18 mouse cellular contexts compared by ENCODE assay signal in genomic region chr6:99334255-99334654, GRCm38 (mm10).
DNase-seq lines count a peak whose midpoint lies in the region; TF ChIP-seq lines count a peak whose summit lies in the region.
"Had no signal": no experiment of that assay in that cellular context is flagged by ENCODE, and none has a peak within 500 bp of the region (broad histone marks: within the 10 kb centered on the region; RNA-seq: fewer than 3 reads in every experiment).

No protein-coding gene starts in this region.

- no peak for DNase-seq in spleen, adult 2 months (ENCODE audit: low read depth in 1 of 2, low spot score in 2 of 2)
- DNase-seq in spleen, adult 12 weeks (ENCODE audit: low spot score), result no peak
- DNase-seq in CH12.LX (ENCODE audit: extremely low read depth), result no peak
- no peak for DNase-seq in adrenal gland, adult 8-10 months
- DNase-seq in thymus, postnatal 25 days, result no peak
- DNase-seq: adrenal gland, adult 2 months; adrenal gland, postnatal 14 days; adrenal gland, postnatal 36 days; cerebellum, adult 11-12 months; cerebellum, adult 2 months; cerebellum, adult 9-10 months; cerebellum, postnatal 10 days; cerebellum, postnatal 25 days; forebrain, postnatal 0 days had no signal

- no peaks in the 10 kb centered on the region for H3K9me3 ChIP-seq in CH12.LX (replicated peaks; ENCODE audit: low read length)
- H3K9me3 ChIP-seq: embryonic facial prominence, embryonic 10.5 days; embryonic facial prominence, embryonic 12.5 days; forebrain, embryonic 13.5 days; forebrain, embryonic 15.5 days had no signal

- in situ Hi-C loops in CH12.LX (cut with MboI; ENCODE audit: low pct_ligation_motif_present, low pct_unique_long_range_greater_than_20kb, low sequenced_read_pairs), result no loop called here

- no peak for TF ChIP-seq POLR2A in spleen, adult 2 months (IDR thresholded peaks at IDR 0.05; ENCODE audit: low read depth, low read length)
- no peak for TF ChIP-seq POLR2A in CH12.LX (IDR thresholded peaks at IDR 0.05; ENCODE audit: low read depth, low read length)

- peak overlapping the region; percentile 98 for H3K4me2 ChIP-seq in CH12.LX (ENCODE audit: insufficient read depth, low read depth, poor library complexity, severe bottlenecking)
- H3K4me2 ChIP-seq: embryonic facial prominence, embryonic 12.5 days; forebrain, embryonic 13.5 days; forebrain, embryonic 15.5 days had no signal

- WGBS in spleen, adult 2 months, result 45% methylated on average over 3 of the region's 3 CpGs

- peak; percentile 56; the same call in 1 of the 2 replicates for TF ChIP-seq EP300 in CH12.LX (IDR thresholded peaks at IDR 0.05; ENCODE audit: low read length)

- TF ChIP-seq CTCF in spleen, adult 2 months (IDR thresholded peaks at IDR 0.05; ENCODE audit: extremely low read depth, insufficient read depth, insufficient read length, insufficient replicate concordance), result no peak
- TF ChIP-seq CTCF in CH12.LX (conservative IDR thresholded peaks at IDR 0.05 in 1 of 2, IDR thresholded peaks at IDR 0.05 in 1 of 2; ENCODE audit: low read depth in 2 of 2, low read length in 2 of 2), result no peak

- H3K4me1 ChIP-seq in spleen, adult 2 months (ENCODE audit: control insufficient read depth, insufficient read depth, insufficient read length), result peaks cover 36% of the 10 kb centered on the region
- peaks cover 29 to 69% of the 10 kb centered on the region in 2 experiments for H3K4me1 ChIP-seq in CH12.LX (ENCODE audit: control insufficient read depth in 1 of 2, insufficient read depth in 2 of 2)

- H3K27ac ChIP-seq in spleen, adult 2 months (ENCODE audit: insufficient read depth, low read length), result peak overlapping the region; percentile 86
- peak overlapping the region; percentile 89 for H3K27ac ChIP-seq in CH12.LX (ENCODE audit: insufficient read depth, low read depth)
- H3K27ac ChIP-seq: embryonic facial prominence, embryonic 10.5 days; embryonic facial prominence, embryonic 12.5 days; forebrain, embryonic 13.5 days; forebrain, embryonic 15.5 days had no signal

- dilution Hi-C loops in CH12.LX (cut with MboI; ENCODE audit: extremely low pct_ligation_motif_present, extremely low pct_unique_long_range_greater_than_20kb, low sequenced_read_pairs), result no loop called here

- no peaks in the 10 kb centered on the region for H3K27me3 ChIP-seq in spleen, adult 2 months (ENCODE audit: control insufficient read depth, insufficient read depth, low read length)
- H3K27me3 ChIP-seq in CH12.LX (replicated peaks), result no peaks in the 10 kb centered on the region
- H3K27me3 ChIP-seq: embryonic facial prominence, embryonic 12.5 days; forebrain, embryonic 13.5 days; forebrain, embryonic 15.5 days had no signal

- H3K79me2 ChIP-seq in CH12.LX (replicated peaks; ENCODE audit: control insufficient read depth, extremely low read depth, insufficient read depth, poor library complexity, severe bottlenecking), result peaks cover 14% of the 10 kb centered on the region

- TF ChIP-seq RAD21 in CH12.LX (IDR thresholded peaks at IDR 0.05; ENCODE audit: low read depth, low read length), result no peak

- no peak overlapping the region for H3K4me3 ChIP-seq in spleen, adult 2 months (ENCODE audit: extremely low read depth, insufficient read depth, insufficient read length)
- no peak overlapping the region for H3K4me3 ChIP-seq in CH12.LX (replicated peaks in 1 of 3; ENCODE audit: low read depth in 2 of 3, low read length in 2 of 3, poor library complexity in 1 of 3)
- H3K4me3 ChIP-seq: embryonic facial prominence, embryonic 10.5 days; embryonic facial prominence, embryonic 12.5 days; forebrain, embryonic 13.5 days; forebrain, embryonic 15.5 days had no signal

- no peaks in the 10 kb centered on the region for H3K36me3 ChIP-seq in spleen, adult 2 months (ENCODE audit: control insufficient read depth, insufficient read depth, low read length)
- H3K36me3 ChIP-seq in CH12.LX (replicated peaks in 1 of 2; ENCODE audit: control insufficient read depth in 1 of 2, insufficient read depth in 1 of 2, low read length in 1 of 2), result peaks cover 2% of the 10 kb centered on the region in 2 experiments
- H3K36me3 ChIP-seq: embryonic facial prominence, embryonic 10.5 days; embryonic facial prominence, embryonic 12.5 days; forebrain, embryonic 15.5 days had no signal

- H3K9ac ChIP-seq in CH12.LX (ENCODE audit: insufficient read depth, low read depth), result peak overlapping the region; percentile 93
- H3K9ac ChIP-seq: embryonic facial prominence, embryonic 12.5 days; forebrain, embryonic 13.5 days; forebrain, embryonic 15.5 days; forebrain, postnatal 0 days had no signal

TF ChIP-seq in CH12.LX, 34 proteins besides CTCF, POLR2A, EP300 and RAD21:
- TF ChIP-seq MEF2A (IDR thresholded peaks at IDR 0.05; ENCODE audit: borderline replicate concordance, low read depth, low read length) (no peak), PAX5 (IDR thresholded peaks at IDR 0.05; ENCODE audit: low read length) (no peak), POLR2AphosphoS2 (IDR thresholded peaks at IDR 0.05; ENCODE audit: low read depth, low read length) (no peak), USF2 (conservative IDR thresholded peaks at IDR 0.05; ENCODE audit: low read depth, low read length) (no peak), MAX (IDR thresholded peaks at IDR 0.05; ENCODE audit: low read length) (no peak), SMC3 (IDR thresholded peaks at IDR 0.05; ENCODE audit: low read depth, low read length) (no peak), RCOR1 (conservative IDR thresholded peaks at IDR 0.05; ENCODE audit: low read depth, low read length) (no peak), HCFC1 (IDR thresholded peaks at IDR 0.05; ENCODE audit: low read depth, low read length) (no peak), ELF1 (IDR thresholded peaks at IDR 0.05; ENCODE audit: low read depth, low read length) (no peak), NELFE (IDR thresholded peaks at IDR 0.05; ENCODE audit: low read depth, low read length) (no peak), BHLHE40 (IDR thresholded peaks at IDR 0.05; ENCODE audit: low read depth, low read length) (0 out of 2 replicates have a peak, but pooled peaks have one; percentile 14), GABPA (IDR thresholded peaks at IDR 0.05; ENCODE audit: insufficient replicate concordance, low read depth, low read length) (no peak), JUND (conservative IDR thresholded peaks at IDR 0.05; ENCODE audit: low read depth, low read length) (0 out of 2 replicates have a peak, but pooled peaks have one; percentile 20), CHD2 (IDR thresholded peaks at IDR 0.05; ENCODE audit: low read length) (no peak), ZNF384 (IDR thresholded peaks at IDR 0.05; ENCODE audit: low read depth, low read length) (peak; percentile 58; the same call in 1 of the 2 replicates), UBTF (IDR thresholded peaks at IDR 0.05; ENCODE audit: low read depth, low read length) (no peak), KAT2A (IDR thresholded peaks at IDR 0.05; ENCODE audit: insufficient replicate concordance, low read length) (no peak), MXI1 (IDR thresholded peaks at IDR 0.05; ENCODE audit: low read depth, low read length) (no peak), MAFK (IDR thresholded peaks at IDR 0.05; ENCODE audit: insufficient replicate concordance, low read length) (no peak), E2F4 (IDR thresholded peaks at IDR 0.05; ENCODE audit: insufficient replicate concordance, low read depth, low read length) (no peak), USF1 (IDR thresholded peaks at IDR 0.05; ENCODE audit: low read depth, low read length) (no peak), SIN3A (IDR thresholded peaks at IDR 0.05; ENCODE audit: low read length) (no peak), ZMIZ1 (IDR thresholded peaks at IDR 0.05; ENCODE audit: low read depth, low read length) (no peak)
